ENCODE assay signal across 8 mouse cellular contexts in the genomic region with DNA sequence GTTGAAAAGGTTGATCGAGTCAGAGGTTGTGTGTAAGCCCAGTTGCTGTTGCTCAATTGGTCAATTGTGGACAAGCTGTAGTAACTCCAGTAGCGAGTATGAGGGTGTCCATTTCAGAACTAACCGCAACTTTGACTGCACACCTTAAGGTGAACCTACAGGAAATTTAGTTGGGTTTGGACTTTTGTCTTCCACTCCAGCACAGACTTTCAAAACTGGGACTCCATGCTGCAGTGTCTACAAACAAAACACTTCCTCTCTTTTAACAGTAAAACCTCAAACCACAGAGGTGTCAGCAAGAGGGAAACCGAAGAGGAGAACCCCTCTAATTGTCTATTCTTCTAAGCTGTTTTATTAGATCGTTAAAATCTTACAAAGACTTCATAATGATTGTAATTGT. TPM values are rescaled to one million over a fixed set of nuclear protein-coding genes. Genes with fewer than 3 reads are reported as not detected.
DNase-seq lines count a peak whose midpoint lies in the region; ATAC-seq lines count a peak whose summit lies in the region.

No protein-coding gene starts in this region.

- H3K27ac ChIP-seq in kidney, embryonic 16.5 days (ENCODE audit: low read length): no peak overlapping the region; the same call in 1 of the 2 replicates
- H3K27ac ChIP-seq in hindbrain, embryonic 14.5 days: no peak overlapping the region
- no peak overlapping the region for H3K27ac ChIP-seq in midbrain, embryonic 14.5 days (replicated peaks; ENCODE audit: low read depth, low read length)

- peak overlapping the region; percentile 99 for H3K9ac ChIP-seq in kidney, embryonic 16.5 days (replicated peaks; ENCODE audit: low read length)
- H3K9ac ChIP-seq in hindbrain, embryonic 14.5 days: peak overlapping the region; percentile 97
- H3K9ac ChIP-seq in midbrain, embryonic 14.5 days (replicated peaks; ENCODE audit: low read length): peak overlapping the region; percentile 93

- no peak for ATAC-seq in kidney, embryonic 16.5 days (ENCODE audit: low FRiP score, low TSS enrichment)
- ATAC-seq in hindbrain, embryonic 14.5 days (ENCODE audit: low FRiP score): no peak
- ATAC-seq in midbrain, embryonic 14.5 days (ENCODE audit: low FRiP score, low TSS enrichment): no peak

- WGBS in kidney, embryonic 16.5 days: 23% methylated on average over 5 of the region's 5 CpGs
- 58% methylated on average over 5 of the region's 5 CpGs for WGBS in hindbrain, embryonic 14.5 days
- 54% methylated on average over 5 of the region's 5 CpGs for WGBS in midbrain, embryonic 14.5 days

- peak overlapping the region; percentile 84 for H3K4me2 ChIP-seq in kidney, embryonic 16.5 days (replicated peaks; ENCODE audit: low read depth, low read length)
- peak overlapping the region; percentile 95 for H3K4me2 ChIP-seq in hindbrain, embryonic 14.5 days (replicated peaks)
- H3K4me2 ChIP-seq in midbrain, embryonic 14.5 days (ENCODE audit: low read length): peak overlapping the region; percentile 75

- DNase-seq in kidney, postnatal 4 days: no peak
- DNase-seq in MEL-GATA-1-ER (ENCODE audit: extremely low read depth, low read depth) (peak; percentile 48), adipocyte (ENCODE audit: low spot score) (no peak)
- DNase-seq in hindbrain, embryonic 14.5 days (ENCODE audit: low spot score): no peak
- DNase-seq in midbrain, embryonic 14.5 days: no peak
- DNase-seq in urinary bladder, postnatal 10 days (ENCODE audit: low spot score): no peak
- no peak for DNase-seq in frontal cortex, adult 2 months (ENCODE audit: extremely low spot score in 1 of 2, low spot score in 1 of 2)

- H3K36me3 ChIP-seq in kidney, embryonic 16.5 days (ENCODE audit: insufficient read depth, low read length): 0 out of 2 replicates have a peak, but pooled peaks cover 4% of the 10 kb centered on the region
- H3K36me3 ChIP-seq in hindbrain, embryonic 14.5 days (replicated peaks; ENCODE audit: control insufficient read depth, insufficient read depth): no peaks in the 10 kb centered on the region; the same call in 1 of the 2 replicates
- H3K36me3 ChIP-seq in midbrain, embryonic 14.5 days (ENCODE audit: control insufficient read depth, insufficient read depth, low read length): no peaks in the 10 kb centered on the region

- H3K4me3 ChIP-seq in kidney, embryonic 16.5 days (ENCODE audit: low read length): peak overlapping the region; percentile 92
- H3K4me3 ChIP-seq in hindbrain, embryonic 14.5 days (replicated peaks; ENCODE audit: low read length): peak overlapping the region; percentile 99
- H3K4me3 ChIP-seq in midbrain, embryonic 14.5 days (replicated peaks; ENCODE audit: low read depth, low read length): peak overlapping the region; percentile 93

- H3K9me3 ChIP-seq in kidney, embryonic 16.5 days (ENCODE audit: low read length): no peaks in the 10 kb centered on the region
- H3K9me3 ChIP-seq in hindbrain, embryonic 14.5 days (ENCODE audit: control insufficient read depth, low read length): no peaks in the 10 kb centered on the region
- no peaks in the 10 kb centered on the region for H3K9me3 ChIP-seq in midbrain, embryonic 14.5 days (ENCODE audit: control insufficient read depth, low read length)

- no peaks in the 10 kb centered on the region for H3K27me3 ChIP-seq in kidney, embryonic 16.5 days (ENCODE audit: insufficient read depth, low read length)
- no peaks in the 10 kb centered on the region for H3K27me3 ChIP-seq in hindbrain, embryonic 14.5 days (ENCODE audit: control insufficient read depth, insufficient read depth, low read length)
- no peaks in the 10 kb centered on the region for H3K27me3 ChIP-seq in midbrain, embryonic 14.5 days (ENCODE audit: control insufficient read depth, insufficient read depth, low read length)

- peaks cover 32% of the 10 kb centered on the region for H3K4me1 ChIP-seq in kidney, embryonic 16.5 days (ENCODE audit: insufficient read depth, low read length)
- H3K4me1 ChIP-seq in hindbrain, embryonic 14.5 days (replicated peaks; ENCODE audit: control insufficient read depth, insufficient read depth, low read length): peaks cover 21% of the 10 kb centered on the region
- H3K4me1 ChIP-seq in midbrain, embryonic 14.5 days (ENCODE audit: control insufficient read depth, insufficient read depth, low read length): peaks cover 24% of the 10 kb centered on the region

RNA-seq across cellular contexts. Expression of a gene that starts 2.1 kb away (rescaled TPM):
- polyA plus RNA-seq in kidney, embryonic 16.5 days (2015; fragmentation: Nextera tagmentation; extraction: Ambion mirVana): 367 and 386 TPM in 2 replicates
- polyA plus RNA-seq in hindbrain, embryonic 14.5 days (2014; fragmentation: Nextera tagmentation; extraction: Ambion mirVana): 287 and 316 TPM in 2 replicates
- 292 and 355 TPM in 2 replicates for polyA plus RNA-seq in midbrain, embryonic 14.5 days (2014; fragmentation: Nextera tagmentation; extraction: Ambion mirVana)
- polyA plus RNA-seq in frontal cortex, adult 2 months (2012; rRNA removed): 126 and 145 TPM in 2 replicates

RNA-seq across cellular contexts. Expression of a gene that starts 44.7 kb away (rescaled TPM):
- 1.5 and 2.4 TPM in 2 replicates for polyA plus RNA-seq in kidney, embryonic 16.5 days (2015; fragmentation: Nextera tagmentation; extraction: Ambion mirVana)
- polyA plus RNA-seq in hindbrain, embryonic 14.5 days (2014; fragmentation: Nextera tagmentation; extraction: Ambion mirVana): 0.37 and 0.73 TPM in 2 replicates
- 0.43 and 0.64 TPM in 2 replicates for polyA plus RNA-seq in midbrain, embryonic 14.5 days (2014; fragmentation: Nextera tagmentation; extraction: Ambion mirVana)
- 2.1 and 2.2 TPM in 2 replicates for polyA plus RNA-seq in frontal cortex, adult 2 months (2012; rRNA removed)
